Mouse (Mus musculus): ENCODE measurements around the gene Bglap3. TPM values are rescaled to one million over a fixed set of nuclear protein-coding genes. Genes with fewer than 3 reads are reported as not detected.
"Not testable (repeated sequence)": the region's sequence is repeated elsewhere in the genome, so short reads cannot be mapped to it uniquely, and the experiment has no call there.

Bglap3 gene
- total RNA-seq, 2 experiments from 2014 or later: 0.66 TPM; not detected in 1

DNA sequence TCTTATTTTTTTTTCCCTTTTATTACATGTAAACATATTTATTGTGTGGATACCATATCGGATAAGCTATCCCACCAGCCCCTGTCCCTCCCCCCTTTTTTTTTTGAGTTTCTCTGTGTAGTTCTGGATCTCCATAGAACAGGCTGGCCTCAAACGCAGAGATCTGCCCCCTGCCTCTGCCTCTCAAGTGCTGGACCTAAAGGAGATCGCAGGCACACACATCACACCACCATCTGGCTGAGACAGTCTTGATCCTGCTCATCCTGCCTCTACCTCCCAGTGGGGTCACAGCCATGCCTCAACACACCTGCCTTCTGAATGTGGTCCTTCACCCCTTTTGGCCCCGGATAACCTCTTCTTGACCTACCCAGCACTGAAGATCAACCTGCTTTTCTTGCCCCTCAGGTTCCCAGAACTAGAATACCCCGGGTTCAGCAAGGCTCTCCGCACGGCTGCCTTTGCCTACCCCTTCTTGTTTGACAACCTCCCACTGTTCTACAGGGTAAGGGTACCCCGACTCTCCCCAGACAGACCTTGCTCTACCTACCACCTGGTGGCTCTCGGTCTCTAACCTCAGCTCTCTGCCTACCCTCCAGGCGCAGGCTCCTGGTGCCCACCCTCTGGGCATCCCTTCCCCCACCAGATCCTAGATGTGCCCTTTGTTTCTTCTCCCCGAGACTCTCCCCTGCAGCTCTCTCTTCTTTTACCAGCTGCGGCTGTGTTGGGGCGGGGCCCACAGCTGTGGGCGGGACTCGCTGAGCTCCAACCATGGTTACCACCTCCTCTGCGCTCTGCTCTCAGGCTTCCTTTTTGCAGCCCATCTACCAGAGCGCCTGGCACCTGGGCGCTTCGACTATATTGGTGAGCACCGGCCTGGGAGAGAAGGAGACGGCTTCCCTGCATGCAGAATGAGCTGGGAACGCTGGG lies 9.1 kb upstream of the Bglap3 start:
- intact Hi-C loops (cut with DNase I); DNase-seq (ENCODE audit: extremely low spot score in 1 of 2, low spot score in 2 of 2): not testable (repeated sequence)

DNA sequence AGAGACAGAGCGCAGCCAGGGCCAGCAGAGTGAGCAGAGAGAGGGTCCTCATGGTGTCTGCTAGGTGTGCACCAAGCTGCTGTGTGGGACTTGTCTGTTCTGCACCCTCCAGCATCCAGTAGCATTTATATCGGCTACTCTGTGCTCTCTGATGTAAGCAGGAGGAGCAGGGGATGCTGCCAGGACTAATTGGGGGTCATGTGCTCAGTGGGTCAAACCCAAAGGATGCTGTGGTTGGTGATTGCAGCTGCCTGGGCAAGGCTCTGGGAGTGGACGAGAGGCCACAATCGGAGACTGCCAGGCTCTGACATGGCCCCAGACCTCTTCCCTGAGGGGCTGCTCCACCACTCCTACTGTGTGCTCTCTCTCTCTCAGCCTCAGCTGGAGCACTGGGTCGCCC lies 6.1 kb upstream of the Bglap3 start, which contains the start of gene Bglap2:
Gene Bglap2, minus strand, starts transcription at position 101 of the 400 bp plus-strand sequence.
- intact Hi-C loops (cut with DNase I); DNase-seq (ENCODE audit: extremely low spot score in 1 of 2, low spot score in 2 of 2): not testable (repeated sequence)

DNA sequence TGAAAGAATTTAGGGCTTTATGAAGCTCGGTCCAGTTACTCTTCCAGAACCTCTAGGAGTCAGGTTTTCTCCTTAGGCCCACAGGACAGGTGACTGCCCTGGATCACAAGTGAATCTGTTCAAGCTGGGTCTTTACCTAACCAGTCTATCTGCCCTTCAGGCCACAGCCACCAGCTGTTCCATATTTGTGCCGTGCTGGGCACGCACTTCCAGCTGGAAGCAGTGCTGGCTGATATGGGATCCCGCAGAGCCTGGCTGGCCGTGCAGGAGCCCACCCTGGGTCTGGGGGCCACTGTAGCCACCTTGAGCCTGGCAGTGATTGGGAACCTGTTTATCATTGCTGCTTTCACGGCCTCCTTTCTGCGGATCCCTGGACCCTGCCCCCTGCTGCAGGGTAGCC lies 4.1 kb upstream of the Bglap3 start:
- DNase-seq (ENCODE audit: extremely low spot score in 1 of 2, low spot score in 2 of 2); intact Hi-C loops (cut with DNase I): not testable (repeated sequence)

DNA sequence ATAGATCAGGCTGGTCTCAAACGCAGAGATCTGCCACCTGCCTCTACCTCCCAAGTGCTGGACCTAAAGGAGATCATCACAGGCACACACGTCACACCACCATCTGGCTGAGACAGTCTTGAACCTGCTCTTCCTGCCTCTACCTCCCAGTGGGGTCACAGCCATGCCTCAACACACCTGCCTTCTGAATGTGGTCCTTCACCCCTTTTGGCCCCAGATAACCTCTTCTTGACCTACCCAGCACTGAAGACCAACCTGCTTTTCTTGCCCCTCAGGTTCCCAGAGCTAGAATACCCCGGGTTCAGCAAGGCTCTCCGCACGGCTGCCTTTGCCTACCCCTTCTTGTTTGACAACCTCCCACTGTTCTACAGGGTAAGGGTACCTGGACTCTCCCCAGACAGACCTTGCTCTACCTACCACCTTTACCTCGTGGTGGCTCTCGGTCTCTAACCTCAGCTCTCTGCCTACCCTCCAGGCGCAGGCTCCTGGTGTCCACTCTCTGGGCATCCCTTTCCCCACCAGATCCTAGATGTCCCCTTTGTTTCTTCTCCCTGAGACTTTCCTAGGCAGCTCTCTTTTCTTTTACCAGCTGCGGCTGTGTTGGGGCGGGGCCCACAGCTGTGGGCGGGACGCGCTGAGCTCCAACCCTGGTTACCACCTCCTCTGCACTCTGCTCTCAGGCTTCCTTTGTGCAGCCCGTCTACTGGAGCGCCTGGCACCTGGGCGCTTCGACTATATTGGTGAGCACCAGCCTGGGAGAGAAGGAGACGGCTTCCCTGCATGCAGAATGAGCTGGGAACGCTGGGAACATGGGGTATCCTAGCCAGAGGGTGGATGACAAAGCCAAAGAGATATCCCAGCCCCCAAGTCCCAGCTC lies 3.4 kb upstream of the Bglap3 start:
- intact Hi-C loops (cut with DNase I); DNase-seq (ENCODE audit: extremely low spot score in 1 of 2, low spot score in 2 of 2): not testable (repeated sequence)

DNA sequence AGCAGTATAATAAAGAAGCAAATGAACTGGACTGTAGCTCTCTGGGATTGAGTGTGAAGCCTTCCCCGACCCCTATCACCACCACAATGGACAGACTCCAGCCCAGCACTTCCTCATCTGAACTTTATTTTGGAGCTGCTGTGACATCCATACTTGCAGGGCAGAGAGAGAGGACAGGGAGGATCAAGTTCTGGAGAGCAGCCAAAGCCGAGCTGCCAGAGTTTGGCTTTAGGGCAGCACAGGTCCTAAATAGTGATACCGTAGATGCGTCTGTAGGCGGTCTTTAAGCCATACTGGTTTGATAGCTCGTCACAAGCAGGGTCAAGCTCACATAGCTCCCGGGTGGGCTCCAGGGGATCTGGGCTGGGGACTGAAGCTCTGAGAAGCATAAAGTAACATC lies 4.0 kb downstream of the Bglap3 start:
- DNase-seq (ENCODE audit: extremely low spot score in 1 of 2, low spot score in 2 of 2); intact Hi-C loops (cut with DNase I): not testable (repeated sequence)

DNA sequence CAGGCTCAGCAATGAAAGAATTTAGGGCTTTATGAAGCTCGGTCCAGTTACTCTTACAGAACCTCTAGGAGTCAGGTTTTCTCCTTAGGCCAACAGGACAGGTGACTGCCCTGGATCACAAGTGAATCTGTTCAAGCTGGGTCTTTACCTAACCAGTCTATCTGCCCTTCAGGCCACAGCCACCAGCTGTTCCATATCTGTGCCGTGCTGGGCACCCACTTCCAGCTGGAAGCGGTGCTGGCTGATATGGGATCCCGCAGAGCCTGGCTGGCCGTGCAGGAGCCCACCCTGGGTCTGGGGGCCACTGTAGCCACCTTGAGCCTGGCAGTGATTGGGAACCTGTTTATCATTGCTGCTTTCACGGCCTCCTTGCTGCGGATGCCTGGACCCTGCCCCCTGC lies 5.0 kb downstream of the Bglap3 start:
- DNase-seq (ENCODE audit: extremely low spot score in 1 of 2, low spot score in 2 of 2); intact Hi-C loops (cut with DNase I): not testable (repeated sequence)

DNA sequence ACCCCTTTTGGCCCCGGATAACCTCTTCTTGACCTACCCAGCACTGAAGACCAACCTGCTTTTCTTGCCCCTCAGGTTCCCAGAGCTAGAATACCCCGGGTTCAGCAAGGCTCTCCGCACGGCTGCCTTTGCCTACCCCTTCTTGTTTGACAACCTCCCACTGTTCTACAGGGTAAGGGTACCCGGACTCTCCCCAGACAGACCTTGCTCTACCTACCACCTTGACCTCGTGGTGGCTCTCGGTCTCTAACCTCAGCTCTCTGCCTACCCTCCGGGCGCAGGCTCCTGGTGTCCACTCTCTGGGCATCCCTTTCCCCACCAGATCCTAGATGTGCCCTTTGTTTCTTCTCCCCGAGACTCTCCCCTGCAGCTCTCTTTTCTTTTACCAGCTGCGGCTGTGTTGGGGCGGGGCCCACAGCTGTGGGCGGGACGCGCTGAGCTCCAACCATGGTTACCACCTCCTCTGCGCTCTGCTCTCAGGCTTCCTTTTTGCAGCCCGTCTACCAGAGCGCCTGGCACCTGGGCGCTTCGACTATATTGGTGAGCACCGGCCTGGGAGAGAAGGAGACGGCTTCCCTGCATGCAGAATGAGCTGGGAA lies 5.6 kb downstream of the Bglap3 start:
- DNase-seq (ENCODE audit: extremely low spot score in 1 of 2, low spot score in 2 of 2): peak; percentile 31 to 60
- intact Hi-C loops (cut with DNase I): not testable (repeated sequence)

DNA sequence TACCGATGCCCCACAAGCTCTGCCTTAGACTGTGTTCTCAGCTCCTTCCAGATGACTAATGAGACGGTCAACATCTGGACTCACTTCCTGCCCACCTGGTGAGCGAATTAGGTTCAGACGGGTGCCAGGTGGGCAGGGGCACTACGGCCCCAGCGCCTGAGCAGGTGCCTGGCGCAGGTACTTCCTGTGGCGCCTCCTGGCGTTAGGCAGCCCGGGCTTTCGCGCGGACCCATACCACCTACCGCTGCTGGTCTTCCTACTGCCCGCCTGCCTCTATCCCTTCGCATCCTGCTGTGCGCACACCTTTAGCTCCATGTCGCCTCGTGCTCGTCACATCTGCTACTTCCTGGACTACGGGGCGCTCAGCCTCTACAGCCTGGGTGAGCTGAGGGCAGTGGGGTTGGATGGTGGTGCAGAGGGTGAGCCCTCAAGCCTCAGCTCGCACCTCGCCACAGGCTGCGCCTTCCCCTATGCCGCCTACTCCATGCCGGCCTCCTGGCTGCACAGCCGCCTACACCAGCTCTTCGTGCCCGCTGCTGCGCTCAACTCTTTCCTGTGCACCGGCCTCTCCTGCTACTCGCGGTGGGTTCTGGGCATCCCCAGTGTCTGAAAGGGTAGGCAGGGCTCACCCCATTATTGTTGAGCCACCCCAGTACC lies 6.7 kb downstream of the Bglap3 start:
- no peak for DNase-seq (ENCODE audit: extremely low spot score in 1 of 2, low spot score in 2 of 2)
- intact Hi-C loops (cut with DNase I): no loop called here

DNA sequence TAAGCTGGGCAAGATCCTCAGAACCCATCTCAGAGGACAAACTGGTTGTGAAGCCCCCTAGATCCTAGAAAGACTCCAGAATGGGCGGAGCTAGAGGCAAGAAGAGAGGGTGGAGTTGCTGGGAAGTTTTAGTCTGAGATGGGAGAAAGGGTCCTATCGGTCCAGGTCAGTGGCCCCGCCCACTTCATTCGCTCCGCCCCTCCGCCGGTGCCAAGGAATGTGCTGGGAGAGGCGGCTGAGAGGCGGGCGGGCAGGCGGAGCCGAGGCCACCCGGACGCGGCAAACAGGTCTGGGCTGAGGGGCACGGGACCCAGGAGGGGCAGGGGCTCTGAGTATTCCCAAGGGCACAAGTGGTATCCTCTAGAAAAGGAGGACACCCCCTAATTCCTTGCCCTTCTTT lies 8.2 kb downstream of the Bglap3 start, which contains the start of gene Paqr6:
Gene Paqr6, plus strand, starts transcription at position 248 of the 400 bp plus-strand sequence.
- intact Hi-C loops (cut with DNase I): no loop called here
- DNase-seq (ENCODE audit: extremely low spot score in 1 of 2, low spot score in 2 of 2): peak in 1 of 2 experiments; percentile 81

DNA sequence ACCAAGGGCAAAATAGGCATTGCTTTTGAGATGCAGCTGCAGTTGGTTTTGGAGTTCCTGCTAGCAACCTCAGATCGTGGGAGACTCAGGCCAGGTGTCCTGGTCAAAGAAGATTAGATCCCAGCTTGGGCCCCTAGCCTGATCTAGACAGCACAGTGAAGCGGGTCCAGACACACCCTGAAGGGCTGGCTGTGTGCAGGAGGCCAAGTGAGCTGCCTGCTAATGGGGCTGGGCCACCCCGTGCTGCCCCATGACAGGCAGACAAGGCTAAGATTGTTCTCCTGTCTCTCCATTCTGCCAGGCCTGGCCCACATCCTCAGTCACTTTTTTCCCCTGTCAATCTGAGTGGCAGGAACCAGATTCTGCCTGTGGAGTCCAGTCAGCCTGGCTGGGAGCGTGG lies 8.8 kb downstream of the Bglap3 start:
- no peak for DNase-seq (ENCODE audit: extremely low spot score in 1 of 2, low spot score in 2 of 2)
- intact Hi-C loops (cut with DNase I): no loop called here

DNA sequence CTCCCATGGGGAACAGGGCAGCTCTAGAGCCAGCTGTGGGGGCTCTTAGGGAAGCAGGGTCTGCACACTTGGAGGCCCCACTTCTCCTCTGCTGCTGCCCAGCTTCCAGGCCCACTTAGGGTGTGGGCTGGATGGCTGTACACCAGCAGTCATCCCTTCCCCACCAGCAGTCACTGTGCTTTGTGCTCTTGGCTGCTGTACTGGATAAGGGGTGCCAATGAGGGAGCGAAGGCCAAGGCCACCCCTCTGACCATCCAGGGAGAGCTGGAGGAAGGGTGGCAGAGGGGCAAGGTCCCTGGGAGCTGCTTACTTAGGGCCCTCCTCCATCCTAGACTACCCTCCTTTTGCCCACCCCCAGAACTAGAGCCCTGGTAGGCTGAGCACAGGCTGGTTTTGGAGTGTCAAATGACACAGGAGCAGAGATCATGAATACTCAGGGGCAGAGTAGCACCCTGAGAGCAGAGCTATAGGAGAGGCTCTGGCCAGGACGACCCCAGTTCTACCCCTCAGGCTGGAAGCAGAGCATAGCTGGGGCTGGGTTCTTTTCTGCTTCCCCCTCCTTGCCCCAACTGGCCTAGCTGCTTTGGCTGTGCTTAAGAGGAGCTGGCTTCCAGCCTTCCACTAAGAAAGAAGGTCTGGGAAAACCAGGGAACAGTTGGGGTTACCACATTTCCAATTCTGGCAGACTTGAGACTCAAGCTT lies 10.8 kb downstream of the Bglap3 start:
- no peak for DNase-seq (ENCODE audit: extremely low spot score in 1 of 2, low spot score in 2 of 2)
- intact Hi-C loops (cut with DNase I): no loop called here

DNA sequence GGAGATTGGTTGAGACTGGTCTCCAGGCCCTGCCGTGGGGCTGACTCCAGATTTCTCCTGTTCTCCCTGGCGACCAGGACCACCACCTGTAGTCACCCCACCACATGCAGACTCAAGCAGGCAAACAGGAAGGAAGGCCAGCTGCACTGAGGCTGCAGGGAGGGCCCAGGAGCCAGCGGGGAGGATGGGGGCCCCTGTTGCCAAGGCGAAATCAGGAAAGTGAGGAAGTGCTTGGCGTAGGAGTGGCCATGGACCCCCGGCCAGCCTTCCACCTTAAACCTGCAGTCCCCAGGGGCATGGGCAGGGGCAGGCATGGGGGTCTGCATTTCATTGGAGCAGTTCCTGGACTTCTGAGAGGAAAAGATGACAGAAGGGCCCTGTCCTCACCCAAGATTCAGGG lies 11.4 kb downstream of the Bglap3 start:
- intact Hi-C loops (cut with DNase I): no loop called here
- DNase-seq (ENCODE audit: extremely low spot score in 1 of 2, low spot score in 2 of 2): no peak

DNA sequence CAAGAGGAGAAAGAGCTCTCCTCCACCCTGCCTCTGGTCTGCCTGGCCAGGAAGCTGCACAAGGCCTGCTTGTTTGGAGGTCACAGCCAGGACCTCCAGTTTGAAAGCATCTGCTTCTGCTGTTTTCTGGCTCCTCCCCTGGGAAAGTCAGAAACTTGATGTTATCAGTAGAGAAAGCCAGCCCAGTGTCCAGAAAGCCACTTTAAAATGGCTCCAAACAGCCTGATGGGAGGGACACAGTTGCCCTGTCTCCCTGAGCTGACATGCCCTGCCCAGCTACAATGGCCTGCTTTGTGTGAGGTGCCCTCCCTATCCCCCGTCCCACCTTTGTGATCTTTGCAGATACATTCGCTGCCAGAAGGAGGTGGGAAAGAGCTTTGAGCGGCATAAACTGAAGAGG lies 12.6 kb downstream of the Bglap3 start:
- intact Hi-C loops (cut with DNase I): no loop called here
- DNase-seq (ENCODE audit: extremely low spot score in 1 of 2, low spot score in 2 of 2): no peak

DNA sequence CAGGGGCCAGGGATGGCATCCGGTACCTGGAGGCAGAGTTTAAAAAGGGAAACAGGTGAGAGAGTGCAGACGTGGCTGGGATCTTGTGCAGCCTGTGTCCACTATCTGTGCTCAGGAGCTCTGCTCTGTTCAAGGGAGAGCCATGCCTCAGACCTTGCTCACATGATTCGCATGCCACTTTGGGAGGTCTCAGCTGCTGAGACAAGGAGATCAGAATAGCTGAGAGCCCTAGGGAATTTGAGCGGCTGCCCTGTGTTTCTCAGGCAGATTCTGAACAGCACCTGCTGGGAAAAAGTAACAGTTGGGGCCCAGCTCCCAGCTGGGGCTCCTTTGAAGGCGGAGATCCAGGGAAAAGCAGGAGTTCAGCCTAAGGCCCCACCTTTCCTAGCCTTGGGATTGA lies 13.0 kb downstream of the Bglap3 start:
- no peak for DNase-seq (ENCODE audit: extremely low spot score in 1 of 2, low spot score in 2 of 2)
- intact Hi-C loops (cut with DNase I): no loop called here

DNA sequence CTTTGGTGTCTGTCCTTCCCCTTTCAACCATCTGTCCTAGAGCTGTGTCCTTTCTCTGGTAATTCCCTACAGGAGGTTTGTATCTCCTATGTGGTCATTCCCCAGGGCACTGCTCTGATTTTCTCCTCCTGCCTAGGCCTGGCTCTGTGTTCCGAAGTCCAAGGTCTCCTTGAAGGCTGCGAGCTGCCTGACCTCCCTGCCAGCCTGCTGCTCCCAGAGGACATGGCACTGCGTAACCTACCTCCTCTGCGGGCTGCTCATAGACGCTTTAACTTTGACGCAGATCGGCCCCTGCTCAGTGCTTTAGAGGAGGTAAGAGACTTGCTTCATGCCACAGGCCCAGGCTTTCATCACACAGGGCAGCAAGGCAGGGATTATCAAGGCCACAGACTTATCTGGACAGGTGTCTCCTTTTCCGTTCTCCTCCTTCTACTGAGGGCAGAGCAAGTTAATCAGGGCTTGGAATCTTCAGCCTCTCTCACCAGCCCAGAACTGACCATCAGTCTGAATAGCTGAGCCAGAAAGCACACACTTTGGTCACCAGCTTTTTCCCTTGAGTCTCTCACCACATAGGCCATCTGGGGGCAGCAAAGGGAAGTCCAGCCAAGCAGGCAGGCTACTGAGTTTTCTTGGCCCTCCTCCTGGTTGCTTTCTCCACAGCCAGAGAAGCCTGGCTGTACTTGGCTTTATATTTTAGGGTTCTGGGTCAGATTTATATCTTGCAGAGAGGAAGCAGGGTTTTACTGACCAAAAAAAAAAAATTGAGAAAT lies 18.0 kb downstream of the Bglap3 start:
- no peak for DNase-seq (ENCODE audit: extremely low spot score in 1 of 2, low spot score in 2 of 2)
- intact Hi-C loops (cut with DNase I): no loop called here

DNA sequence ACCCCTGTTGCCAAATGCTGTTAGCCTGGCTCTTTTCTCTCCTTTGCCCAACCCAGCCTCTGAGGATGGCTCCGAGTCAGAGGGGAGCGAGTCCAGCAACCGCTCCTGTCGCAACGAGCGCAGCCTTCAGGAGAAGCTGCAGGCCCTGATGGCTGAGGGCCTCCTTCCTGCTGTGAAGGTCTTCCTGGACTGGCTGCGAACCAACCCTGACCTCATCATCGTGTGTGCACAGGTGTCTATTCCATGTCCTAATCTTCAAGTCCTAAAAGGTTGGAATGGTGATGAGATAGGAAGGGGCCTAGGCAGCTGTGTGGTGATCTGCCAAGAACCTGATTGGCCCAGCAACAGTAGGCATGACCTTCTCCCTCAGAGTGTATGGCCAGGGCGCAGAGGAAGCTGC lies 19.6 kb downstream of the Bglap3 start:
- DNase-seq (ENCODE audit: extremely low spot score in 1 of 2, low spot score in 2 of 2): no peak
- intact Hi-C loops (cut with DNase I): no loop called here

DNA sequence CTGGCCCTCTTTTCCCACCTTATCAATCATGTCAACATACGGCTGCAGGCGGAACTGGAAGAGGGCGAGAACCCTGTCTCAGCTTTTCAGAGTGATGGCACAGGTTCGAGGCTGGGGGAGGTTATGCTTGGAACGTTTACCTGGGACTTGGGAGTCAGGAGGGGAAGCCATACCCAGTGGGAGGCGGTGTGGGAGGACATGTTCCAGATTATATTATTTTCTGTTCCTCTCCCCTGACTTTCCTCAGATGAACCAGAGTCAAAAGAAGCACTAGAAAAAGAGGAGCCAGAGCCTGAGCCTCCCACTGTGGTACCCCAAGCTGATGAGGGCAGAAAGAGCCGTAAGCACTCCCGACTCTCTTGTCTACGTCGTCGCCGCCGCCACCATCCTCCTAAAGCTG lies 21.8 kb downstream of the Bglap3 start:
- intact Hi-C loops (cut with DNase I): no loop called here
- DNase-seq (ENCODE audit: extremely low spot score in 1 of 2, low spot score in 2 of 2): no peak

All from left cerebral cortex, postnatal 10 days (tissue).